Mouse (Mus musculus) c-Kit-negative CD71-positive TER-119-positive erythroid progenitor cells, embryonic 14.5 days (primary cell): Measurements from ENCODE around the gene Msh5.
"Not testable (repeated sequence)": the region's sequence is repeated elsewhere in the genome, so short reads cannot be mapped to it uniquely, and the experiment has no call there.

Experiments
- DNase-seq: peaks from one replicate; pipeline ENCODE4 v3.0.0-alpha.2; 2013; ENCODE audit warnings: low read depth, low spot score

Msh5 gene

GRCm38 (mm10) chr17:35048932-35049440, 2.4 kb upstream of the Msh5 start:
- DNase-seq, result no peak

GRCm38 (mm10) chr17:35048149-35048931, 1.8 kb upstream of the Msh5 start:
- DNase-seq, result no peak

- no peak for DNase-seq
Observed at GRCm38 (mm10) chr17:35047688-35048087, 1.1 kb upstream of the Msh5 start.

GRCm38 (mm10) chr17:35045807-35046680, 501 bp downstream of the Msh5 start:
- no peak for DNase-seq

- no peak for DNase-seq
Observed at GRCm38 (mm10) chr17:35044904-35045806, 1.4 kb downstream of the Msh5 start.

GRCm38 (mm10) chr17:35043794-35044193, 2.8 kb downstream of the Msh5 start:
- no peak for DNase-seq

GRCm38 (mm10) chr17:35039121-35039873, 7.2 kb downstream of the Msh5 start:
- no peak for DNase-seq

- DNase-seq, result no peak
Observed at GRCm38 (mm10) chr17:35034896-35035295, 11.6 kb downstream of the Msh5 start.

- not testable (repeated sequence) for DNase-seq
Observed at GRCm38 (mm10) chr17:35033703-35034102, 12.8 kb downstream of the Msh5 start.

GRCm38 (mm10) chr17:35032323-35032870, 14.1 kb downstream of the Msh5 start:
- DNase-seq, result no peak

- no peak for DNase-seq
Observed at GRCm38 (mm10) chr17:35031880-35032279, 14.7 kb downstream of the Msh5 start.

- DNase-seq, result no peak
Observed at GRCm38 (mm10) chr17:35031272-35031671, 15.3 kb downstream of the Msh5 start.

- no peak for DNase-seq
Observed at GRCm38 (mm10) chr17:35029691-35030532, 16.6 kb downstream of the Msh5 start.

GRCm38 (mm10) chr17:35028315-35028714, 18.2 kb downstream of the Msh5 start:
- no peak for DNase-seq

- DNase-seq, result no peak
Observed at GRCm38 (mm10) chr17:35027277-35028068, 19.1 kb downstream of the Msh5 start, which contains the start of gene Sapcd1. Sapcd1 (minus strand) TSS chr17:35028016.

- no peak for DNase-seq
Observed at GRCm38 (mm10) chr17:35026206-35026605, 20.3 kb downstream of the Msh5 start.

- DNase-seq, result no peak
Observed at GRCm38 (mm10) chr17:35024691-35025488, 21.7 kb downstream of the Msh5 start.

GRCm38 (mm10) chr17:35024261-35024660, 22.3 kb downstream of the Msh5 start:
- DNase-seq, result no peak
